Mouse (Mus musculus): ENCODE results near the gene Anks1b.

- TF ChIP-seq CTCF (IDR thresholded peaks at IDR 0.05) = no peak
- no peak for TF ChIP-seq EP300 (IDR thresholded peaks at IDR 0.05)
Observed at GRCm38 (mm10) chr10:90467546-90467945, 594.2 kb downstream of the Anks1b start.

Data from lung, postnatal 0 days (tissue).